Mouse (Mus musculus) right cerebral cortex, postnatal 25 days (tissue): ENCODE data around the gene Ptprd.

Experiments
- DNase-seq: peaks from one replicate; pipeline ENCODE4 v3.0.0; 2022

Gene Ptprd

GRCm38 (mm10) chr4:76369101-76369500, 1842.7 kb downstream of the Ptprd start:
- DNase-seq = no peak

- DNase-seq = no peak
Observed at GRCm38 (mm10) chr4:76368291-76368690, 1843.5 kb downstream of the Ptprd start.

DNA sequence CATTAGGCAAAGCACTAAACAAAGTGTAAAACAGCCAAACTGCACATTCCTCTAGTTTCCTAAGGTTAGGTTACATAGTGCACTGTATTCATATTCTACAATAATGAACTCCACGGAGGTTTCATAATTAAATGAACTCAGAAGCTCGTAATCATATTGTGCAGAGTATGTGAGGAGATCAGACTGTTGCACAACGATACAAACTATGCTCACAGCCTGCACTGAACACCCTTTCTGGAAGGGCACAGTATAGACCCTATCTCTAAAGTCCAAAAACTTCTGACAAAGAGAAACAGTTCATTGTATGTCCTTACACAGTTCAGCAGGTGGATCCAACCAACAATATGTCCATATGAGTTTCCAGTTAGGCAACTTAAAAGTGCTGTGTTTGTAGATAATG, 1844.5 kb downstream of the Ptprd start:
- no peak for DNase-seq

DNA sequence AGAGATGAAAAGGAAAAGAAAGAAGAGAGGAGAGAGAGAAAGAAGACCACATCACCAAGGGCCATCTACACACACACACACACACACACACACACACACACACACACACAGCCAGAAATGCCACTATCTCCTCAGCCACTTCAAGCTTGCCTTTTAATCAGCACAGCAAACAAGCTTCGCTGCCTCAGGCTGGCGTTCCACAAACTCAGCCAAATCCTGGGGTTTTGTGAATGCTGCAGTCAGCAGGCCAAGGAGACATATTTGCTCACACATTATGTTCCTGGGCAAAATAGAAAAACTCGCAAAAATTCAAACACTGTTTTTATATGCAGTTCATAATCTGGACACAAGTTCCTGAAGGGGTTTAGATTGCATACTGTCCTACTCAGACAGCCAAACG, 1845.9 kb downstream of the Ptprd start:
- no peak for DNase-seq

DNA sequence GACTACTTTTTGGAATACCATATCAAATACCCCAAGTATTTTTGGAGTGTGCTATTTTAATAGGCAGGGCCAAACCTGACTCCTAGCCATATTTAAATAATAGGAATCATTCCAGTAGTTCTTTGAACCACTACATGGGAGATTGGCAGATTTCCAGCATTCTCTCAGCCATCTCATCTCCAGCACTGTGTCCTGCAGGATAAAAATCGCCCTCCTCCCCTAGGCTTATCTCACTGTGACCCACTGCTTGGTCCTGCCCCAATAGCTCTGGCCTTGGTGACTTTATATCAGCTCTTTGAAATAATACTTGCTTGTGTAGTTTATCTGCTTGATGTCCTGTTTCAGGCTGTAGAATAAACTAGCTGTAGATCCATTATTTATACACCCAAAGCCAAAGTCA, 1850.2 kb downstream of the Ptprd start:
- DNase-seq = no peak

- no peak for DNase-seq
Observed at GRCm38 (mm10) chr4:76354167-76354566, 1857.6 kb downstream of the Ptprd start.

DNA sequence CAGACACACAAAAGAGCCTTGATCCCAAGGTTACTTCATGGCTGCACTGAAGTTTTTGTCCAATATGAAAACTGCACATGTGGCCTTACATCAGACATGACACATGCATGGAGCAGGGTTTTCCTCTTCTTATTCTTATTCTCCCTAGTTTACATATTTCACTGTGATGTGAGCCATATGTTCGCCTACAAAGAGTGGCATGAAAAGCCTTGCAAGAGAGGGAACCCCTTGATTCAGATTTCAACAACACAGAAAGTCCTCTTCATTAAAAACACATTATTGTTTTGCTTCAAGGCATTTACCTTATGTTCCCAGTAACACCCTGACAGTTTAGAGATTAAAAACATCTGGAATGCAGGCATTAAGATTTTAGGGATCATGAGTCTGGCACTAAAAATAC, 1859.3 kb downstream of the Ptprd start:
- no peak for DNase-seq

DNA sequence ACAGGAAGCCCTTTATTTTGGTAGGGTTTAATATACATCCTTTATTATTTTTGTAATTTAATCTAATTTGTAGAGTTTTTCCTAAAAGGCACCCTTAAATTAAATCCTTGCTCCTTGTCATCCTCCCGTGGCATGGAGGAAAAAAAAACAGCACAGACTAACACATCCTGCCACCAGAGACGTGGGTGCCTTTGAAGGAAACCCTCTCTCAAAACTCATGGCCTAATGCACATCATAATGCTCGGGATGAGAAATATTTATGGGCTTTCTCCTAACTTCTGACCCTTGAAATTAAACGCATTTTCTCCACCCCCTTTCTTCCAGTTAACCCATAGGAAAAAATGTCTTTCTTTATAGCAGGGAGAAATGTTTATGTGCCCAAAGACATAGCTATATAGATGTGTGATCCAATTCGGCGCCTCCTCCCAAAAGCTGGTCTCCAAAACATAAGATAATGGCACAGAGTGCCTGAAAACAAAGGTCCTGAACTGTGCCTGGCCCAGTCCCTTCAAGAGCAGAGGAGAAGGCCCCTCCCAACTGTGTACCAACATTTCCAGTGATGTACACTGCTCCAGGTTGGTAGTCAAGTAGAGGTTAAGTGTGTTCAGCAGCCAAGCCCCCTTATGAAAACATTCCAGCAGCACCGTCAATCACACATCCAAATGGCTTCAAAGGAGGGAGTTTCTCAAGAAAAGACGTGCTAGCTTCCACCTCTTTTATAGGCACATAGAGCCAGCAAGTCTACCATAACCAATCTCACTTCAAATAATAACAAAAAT, 1860.4 kb downstream of the Ptprd start:
- no peak for DNase-seq

DNA sequence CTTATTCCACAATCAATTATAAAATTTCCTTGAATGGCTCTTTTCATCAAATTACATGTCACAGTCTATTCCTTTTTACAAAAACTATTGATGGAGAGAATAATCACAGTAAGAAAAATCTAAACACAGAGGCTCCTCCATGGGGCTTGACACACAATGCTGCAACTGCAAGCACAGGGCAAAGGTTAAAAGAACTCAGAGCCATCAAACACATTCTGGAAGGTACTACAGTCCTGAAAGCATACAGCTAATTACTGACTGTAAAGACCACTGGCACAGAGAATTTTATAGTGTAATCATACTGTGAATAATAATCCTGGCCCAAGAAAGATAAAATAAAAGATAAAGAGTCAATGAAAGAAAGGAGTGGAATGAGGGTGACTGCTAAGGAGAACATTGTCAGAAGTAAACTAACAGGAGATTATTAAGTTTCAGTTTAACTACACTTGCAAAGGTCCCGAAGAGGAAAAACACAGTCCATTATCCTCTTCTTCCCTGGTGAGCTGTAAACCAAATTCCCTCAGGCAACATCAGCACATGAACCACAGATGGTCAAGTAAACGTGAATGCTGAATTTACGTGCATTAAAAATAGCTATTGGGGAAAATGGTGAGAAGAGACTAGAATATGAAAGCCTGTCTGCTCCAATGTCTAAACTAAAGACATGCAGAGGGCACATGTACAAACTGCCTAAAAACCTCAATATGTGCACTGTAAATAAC, 1861.4 kb downstream of the Ptprd start:
- DNase-seq = no peak

GRCm38 (mm10) chr4:76344059-76344458, 1867.7 kb downstream of the Ptprd start:
- DNase-seq = no peak

GRCm38 (mm10) chr4:76337926-76338325, 1873.8 kb downstream of the Ptprd start:
- DNase-seq = no peak

- DNase-seq = no peak
Observed at GRCm38 (mm10) chr4:76327346-76327745, 1884.4 kb downstream of the Ptprd start.

GRCm38 (mm10) chr4:76325646-76326045, 1886.1 kb downstream of the Ptprd start:
- DNase-seq = no peak

- no peak for DNase-seq
Observed at GRCm38 (mm10) chr4:76324928-76325327, 1886.8 kb downstream of the Ptprd start.

DNA sequence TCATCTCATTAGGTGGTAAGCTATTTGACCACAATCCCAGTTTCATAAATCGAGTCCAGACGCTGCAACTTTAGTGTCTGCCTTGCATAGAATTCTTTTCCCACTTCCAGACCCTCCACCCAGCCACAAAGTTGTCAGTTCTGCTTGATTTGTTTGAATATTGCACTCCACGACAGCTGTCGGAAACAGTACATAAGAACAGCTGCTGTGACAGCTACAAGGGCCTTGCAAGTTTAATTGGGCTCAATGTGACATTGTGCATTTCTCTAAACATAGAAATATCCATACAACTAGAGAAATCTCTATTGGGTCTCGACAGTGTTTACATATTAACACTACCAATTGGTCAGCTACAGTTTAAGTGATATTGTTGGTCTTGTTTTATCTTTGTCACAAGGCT, 1887.3 kb downstream of the Ptprd start:
- DNase-seq = no peak

DNA sequence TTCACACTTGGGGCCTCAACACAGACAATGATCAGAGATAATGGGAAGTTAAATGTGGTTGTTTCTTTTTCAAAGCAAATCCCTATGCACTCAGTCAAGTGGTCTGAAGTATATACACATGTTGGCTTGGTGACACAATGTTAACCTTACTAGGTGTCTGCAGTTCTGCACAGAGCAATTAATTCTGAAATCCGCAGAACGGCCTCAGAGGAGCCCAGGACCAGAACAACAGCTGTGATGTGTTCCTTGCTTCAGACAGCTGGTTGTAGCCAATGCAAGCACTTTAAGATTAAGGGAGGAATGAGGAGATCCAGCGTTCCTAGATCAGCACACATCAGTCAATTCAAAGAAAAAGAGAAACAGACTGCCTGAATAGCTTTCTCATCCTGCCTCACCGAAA, 1891.9 kb downstream of the Ptprd start:
- no peak for DNase-seq

- no peak for DNase-seq
Observed at GRCm38 (mm10) chr4:76315977-76316376, 1895.8 kb downstream of the Ptprd start.

- DNase-seq = no peak
Observed at GRCm38 (mm10) chr4:76313749-76314148, 1898.0 kb downstream of the Ptprd start.

DNA sequence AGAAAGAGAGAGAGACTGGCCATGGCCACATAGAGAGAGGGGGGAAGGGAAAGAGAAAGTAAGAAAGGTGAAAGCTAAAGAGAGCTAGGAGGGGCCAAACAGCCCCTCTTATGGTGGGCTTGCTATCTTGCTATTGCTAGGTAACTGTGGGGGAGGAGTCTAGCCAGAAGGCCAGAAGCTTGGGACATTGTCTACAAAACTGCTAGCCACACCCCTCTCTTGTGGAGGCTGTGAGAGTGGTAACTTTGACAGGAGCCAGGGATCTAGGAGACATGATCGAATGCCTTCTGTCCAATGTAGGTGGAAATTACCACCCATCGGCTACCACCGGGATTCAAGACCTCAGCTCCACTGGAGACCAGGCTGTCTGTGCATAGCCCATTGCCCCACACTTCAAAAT, 1899.2 kb downstream of the Ptprd start:
- no peak for DNase-seq

- no peak for DNase-seq
Observed at GRCm38 (mm10) chr4:76305987-76306386, 1905.8 kb downstream of the Ptprd start.

DNA sequence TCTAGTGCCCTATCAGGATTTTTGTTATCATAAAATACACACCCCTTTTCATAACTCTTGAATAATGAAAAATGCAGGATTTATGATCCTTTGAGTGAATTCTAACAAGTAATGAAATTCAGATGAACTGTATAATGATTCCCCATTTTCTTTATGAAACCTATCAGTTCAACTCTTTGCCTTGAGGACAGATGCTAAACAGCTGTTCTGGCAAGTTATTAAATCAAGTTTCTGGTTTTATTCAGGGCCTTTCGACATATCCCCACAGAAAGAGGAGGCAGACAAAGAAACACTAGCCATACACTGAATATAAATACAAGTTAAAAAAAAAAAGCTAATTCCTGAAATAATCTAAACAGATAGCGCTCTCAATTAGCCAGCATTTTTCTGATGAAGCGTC, 1914.4 kb downstream of the Ptprd start:
- DNase-seq = no peak

DNA sequence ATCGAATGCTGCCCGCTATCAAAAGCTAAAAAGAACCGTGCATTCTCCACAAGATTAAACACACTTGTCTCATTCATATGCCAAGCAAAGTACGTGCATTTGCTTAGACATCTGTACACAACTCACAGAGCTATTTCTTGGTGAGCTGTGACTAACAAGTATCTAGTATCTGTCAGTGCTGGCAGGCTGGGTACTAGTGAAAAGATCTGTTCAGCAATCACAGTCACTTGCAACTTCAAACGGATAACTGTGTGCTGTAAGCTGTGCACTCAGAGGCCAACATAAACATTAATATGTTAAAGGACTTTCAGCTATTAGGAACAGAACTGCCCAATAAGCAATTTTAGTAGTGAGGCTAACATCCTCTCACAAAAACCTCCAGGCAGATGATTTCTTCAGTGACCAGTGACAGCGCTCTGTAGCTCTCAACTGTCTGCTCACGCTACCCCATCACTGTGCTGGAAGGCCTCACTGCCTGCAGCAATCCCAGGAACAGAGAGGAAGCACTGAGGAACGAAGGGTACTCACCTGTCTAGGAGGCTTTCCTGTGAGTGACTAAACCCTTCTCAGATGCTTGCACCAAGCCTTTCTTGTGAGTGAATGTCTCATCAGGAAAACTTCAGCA, 1918.9 kb downstream of the Ptprd start:
- DNase-seq = no peak

- no peak for DNase-seq
Observed at GRCm38 (mm10) chr4:76290484-76290818, 1921.3 kb downstream of the Ptprd start.
